Mouse (Mus musculus) E14TG2a.4 (cell line): Measurements from ENCODE around the gene Olfr728.

ENCODE experiments used
- H3K27me3 ChIP-seq: 2 replicates; pipeline ENCODE4 v1.6.1; 2014; ENCODE audit warnings: low read length, control low read depth; ENCODE audit not compliant: insufficient read depth
- H3K36me3 ChIP-seq: 2 replicates; pipeline ENCODE4 v1.6.1; 2014; ENCODE audit warnings: low read length, control low read depth; ENCODE audit not compliant: insufficient read depth
- H3K4me1 ChIP-seq: replicated peaks from 2 replicates; pipeline ENCODE4 v1.6.1; 2014; ENCODE audit warnings: low read depth, low read length, control low read depth
- H3K4me3 ChIP-seq: replicated peaks from 2 replicates; pipeline ENCODE4 v1.5.1; 2014; ENCODE audit warnings: mild to moderate bottlenecking, low read length
- H3K9me3 ChIP-seq: 2 replicates; pipeline ENCODE4 v1.6.1; 2014; ENCODE audit warnings: low read length, control low read depth
- CTCF ChIP-seq: conservative IDR thresholded peaks from 2 replicates; pipeline ENCODE4 v1.5.1; 2014; ENCODE audit warnings: low read length
- NANOG ChIP-seq: IDR thresholded peaks from 2 replicates; pipeline ENCODE4 v1.6.1; 2014; ENCODE audit warnings: borderline replicate concordance, low read length, mixed read lengths
- POU5F1 ChIP-seq: IDR thresholded peaks from 2 replicates; pipeline ENCODE4 v1.6.1; 2014; ENCODE audit warnings: low read length, borderline replicate concordance

Olfr728 gene

DNA sequence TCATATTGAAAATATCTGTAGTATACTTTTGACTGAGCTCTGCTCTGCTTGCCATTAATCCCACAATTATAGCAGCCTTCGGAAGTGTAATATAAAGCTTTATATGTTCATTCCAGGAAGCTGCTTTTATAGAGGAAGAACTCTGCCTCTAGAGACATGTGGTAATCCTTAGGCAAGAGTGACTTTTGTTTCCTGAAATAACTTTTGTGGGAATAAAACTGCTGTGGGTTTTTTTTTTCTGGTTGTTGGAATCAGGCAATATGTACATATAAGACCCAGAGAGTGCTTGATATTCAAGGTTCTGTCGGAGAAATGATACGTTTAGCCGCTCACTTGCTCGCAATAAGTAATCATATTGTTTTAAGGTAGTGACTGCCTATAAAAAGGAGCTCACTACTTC is at the start of gene Olfr728:
Gene Olfr728, minus strand, starts transcription at position 101 of the 400 bp plus-strand sequence.
- Histone ChIP-seq H3K27me3 (no peaks in the 10 kb centered on the region), H3K4me3 (no peak within 1 kb of the TSS), H3K4me1 (no peaks in the 10 kb centered on the region), H3K36me3 (no peaks in the 10 kb centered on the region), H3K9me3 (no peaks in the 10 kb centered on the region)
- TF ChIP-seq POU5F1: no peak
- no peak for TF ChIP-seq CTCF

DNA sequence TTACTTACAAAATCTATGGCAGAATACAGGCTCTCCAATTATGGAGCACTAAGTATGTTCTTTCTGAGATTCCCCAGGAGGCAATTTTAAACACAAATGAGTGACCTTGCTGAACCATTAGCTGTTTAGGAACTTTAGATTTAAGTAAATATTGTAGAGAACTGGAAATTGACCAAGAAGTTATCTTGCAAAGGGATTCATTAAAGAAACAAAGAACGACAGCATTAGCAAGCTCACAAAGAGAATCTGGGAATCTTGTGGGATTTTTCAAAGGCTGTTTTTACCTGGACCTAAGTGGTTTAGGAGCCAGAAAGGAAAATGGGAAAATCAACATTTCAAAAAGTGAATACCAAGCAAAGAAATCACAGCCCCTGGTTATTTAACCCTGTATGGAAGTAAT is 45.6 kb upstream of the Olfr728 start, which contains the start of gene Olfr730:
Gene Olfr730, minus strand, starts transcription at position 101 of the 400 bp plus-strand sequence.
- Histone ChIP-seq H3K9me3 (peaks cover 38% of the 10 kb centered on the region), H3K4me1 (no peaks in the 10 kb centered on the region), H3K36me3 (no peaks in the 10 kb centered on the region), H3K4me3 (no peak within 1 kb of the TSS), H3K27me3 (no peaks in the 10 kb centered on the region)
- TF ChIP-seq CTCF (no peak), POU5F1 (no peak), NANOG (no peak)

DNA sequence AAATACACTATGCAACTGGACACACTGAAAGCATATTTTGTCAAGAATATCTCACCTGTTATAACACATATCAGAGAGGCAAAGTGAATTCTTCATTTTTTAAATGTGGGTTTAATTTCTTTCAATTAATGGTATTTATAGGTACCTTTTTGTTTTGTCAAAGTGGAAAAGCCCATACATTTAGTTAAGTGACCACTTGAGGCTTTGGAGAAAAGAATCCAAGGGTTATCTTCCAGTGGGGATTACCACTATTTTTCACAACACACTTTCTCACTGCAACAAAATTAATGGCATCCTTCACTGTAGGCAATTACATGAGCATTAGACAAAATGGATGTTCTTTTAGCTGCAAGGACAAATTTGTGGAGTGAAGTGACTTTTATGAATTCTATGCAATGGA is 10.3 kb upstream of the Olfr728 start, which contains the start of gene Olfr729:
Gene Olfr729, minus strand, starts transcription at position 101 of the 400 bp plus-strand sequence.
- no peak for TF ChIP-seq CTCF
- TF ChIP-seq NANOG: no peak
- no peak for TF ChIP-seq POU5F1
- H3K9me3 ChIP-seq: no peaks in the 10 kb centered on the region
- H3K27me3 ChIP-seq: no peaks in the 10 kb centered on the region
- no peaks in the 10 kb centered on the region for H3K36me3 ChIP-seq
- no peak within 1 kb of the TSS for H3K4me3 ChIP-seq
- H3K4me1 ChIP-seq: no peaks in the 10 kb centered on the region

DNA sequence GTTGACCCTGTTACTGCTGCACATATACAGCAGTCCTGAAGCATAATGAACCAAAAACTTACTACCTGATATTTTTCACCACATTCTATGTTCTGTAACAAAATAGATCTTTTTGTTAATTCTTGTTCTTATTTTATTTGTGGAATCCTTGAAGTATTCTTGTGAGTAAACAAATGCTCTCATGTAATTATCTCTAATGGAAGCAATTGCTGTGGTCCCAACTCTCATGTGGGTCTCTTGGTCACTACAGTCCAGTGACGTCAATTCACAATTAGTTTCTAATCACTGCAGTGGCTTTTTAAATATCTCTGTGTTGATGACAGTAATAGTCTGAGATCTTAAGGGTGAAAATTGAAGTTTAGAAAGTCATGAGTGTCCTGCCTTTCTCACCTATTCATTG is 19.6 kb downstream of the Olfr728 start, which contains the start of gene Olfr727:
Gene Olfr727, plus strand, starts transcription at position 301 of the 400 bp plus-strand sequence.
- TF ChIP-seq NANOG: no peak
- TF ChIP-seq CTCF: no peak
- TF ChIP-seq POU5F1: no peak
- H3K27me3 ChIP-seq: no peaks in the 10 kb centered on the region
- H3K9me3 ChIP-seq: no peaks in the 10 kb centered on the region
- no peaks in the 10 kb centered on the region for H3K4me1 ChIP-seq
- H3K36me3 ChIP-seq: no peaks in the 10 kb centered on the region
- H3K4me3 ChIP-seq: no peak within 1 kb of the TSS

- H3K4me1 ChIP-seq: no peaks in the 10 kb centered on the region
- no peaks in the 10 kb centered on the region for H3K27me3 ChIP-seq
- TF ChIP-seq CTCF: no peak
- H3K9me3 ChIP-seq: 0 out of 2 replicates have a peak, but pooled peaks cover 3% of the 10 kb centered on the region
- no peaks in the 10 kb centered on the region for H3K36me3 ChIP-seq
- H3K4me3 ChIP-seq: no peak within 1 kb of the TSS
Measured at GRCm38 (mm10) chr14:50090853-50091252, 51.6 kb downstream of the Olfr728 start, which contains the start of gene Olfr726. Gene Olfr726, minus strand, starts transcription at chr14:50090953.
